12 mouse cellular contexts compared by ENCODE assay signal in genomic region chr14:59646826-59647697, GRCm38 (mm10). TPM values are rescaled to one million over a fixed set of nuclear protein-coding genes. Genes with fewer than 3 reads are reported as not detected.
DNase-seq lines count a peak whose midpoint lies in the region; ATAC-seq lines count a peak whose summit lies in the region.
"Had no signal": no experiment of that assay in that cellular context is flagged by ENCODE, and none has a peak within 500 bp of the region (broad histone marks: within the 10 kb centered on the region; RNA-seq: fewer than 3 reads in every experiment).

No protein-coding gene starts in this region.

- H3K27ac ChIP-seq in intestine, embryonic 14.5 days (ENCODE audit: low read depth) = no peak overlapping the region
- H3K27ac ChIP-seq in intestine, embryonic 15.5 days = no peak overlapping the region
- H3K27ac ChIP-seq in limb, embryonic 13.5 days = peak overlapping the region; percentile 40; the same call in 1 of the 2 replicates
- H3K27ac ChIP-seq: forebrain, embryonic 13.5 days; left cerebral cortex, adult 2 months; midbrain, embryonic 12.5 days had no signal

- 0 out of 2 replicates have a peak, but pooled peaks have one; percentile 5 for ATAC-seq in intestine, embryonic 14.5 days (replicated peaks; ENCODE audit: low FRiP score, low TSS enrichment, low read depth)
- ATAC-seq in intestine, embryonic 15.5 days = no peak
- peak; percentile 52; the same call in 1 of the 2 replicates for ATAC-seq in limb, embryonic 13.5 days (ENCODE audit: low FRiP score, low read depth)
- ATAC-seq: forebrain, embryonic 13.5 days; inflammation-experienced regulatory T-cells, adult 6 months had no signal

- DNase-seq in intestine, embryonic 14.5 days (ENCODE audit: low spot score) = no peak
- DNase-seq in R1 (ENCODE audit: low read depth, low spot score) = peak; percentile 27
- DNase-seq in adrenal gland, postnatal 10 days = peak; percentile 50
- no peak for DNase-seq in layer of hippocampus, postnatal 25 days (ENCODE audit: extremely low spot score in 1 of 2, low spot score in 1 of 2)
- DNase-seq in cerebellum, postnatal 25 days = no peak
- no peak for DNase-seq in frontal cortex, postnatal 25 days (ENCODE audit: low spot score in 2 of 2)

- no peak overlapping the region for H3K4me3 ChIP-seq in intestine, embryonic 14.5 days (ENCODE audit: low read depth, low read length)
- H3K4me3 ChIP-seq in intestine, embryonic 15.5 days (replicated peaks) = no peak overlapping the region
- no peak overlapping the region for H3K4me3 ChIP-seq in limb, embryonic 13.5 days
- H3K4me3 ChIP-seq: forebrain, embryonic 13.5 days; left cerebral cortex, adult 2 months; midbrain, embryonic 12.5 days had no signal

- no peaks in the 10 kb centered on the region for H3K27me3 ChIP-seq in intestine, embryonic 14.5 days (replicated peaks; ENCODE audit: control insufficient read depth, insufficient read depth, low read length)
- H3K27me3 ChIP-seq in intestine, embryonic 15.5 days (replicated peaks) = no peaks in the 10 kb centered on the region
- no peaks in the 10 kb centered on the region for H3K27me3 ChIP-seq in limb, embryonic 13.5 days
- H3K27me3 ChIP-seq: forebrain, embryonic 13.5 days; midbrain, embryonic 12.5 days had no signal

- H3K4me2 ChIP-seq in intestine, embryonic 14.5 days (ENCODE audit: low read length) = no peak overlapping the region
- no peak overlapping the region for H3K4me2 ChIP-seq in intestine, embryonic 15.5 days (replicated peaks)
- H3K4me2 ChIP-seq in limb, embryonic 13.5 days (replicated peaks) = no peak overlapping the region
- H3K4me2 ChIP-seq: forebrain, embryonic 13.5 days; midbrain, embryonic 12.5 days had no signal

- H3K36me3 ChIP-seq in intestine, embryonic 14.5 days (ENCODE audit: control insufficient read depth, insufficient read depth, low read length) = no peaks in the 10 kb centered on the region
- H3K36me3 ChIP-seq in intestine, embryonic 15.5 days = no peaks in the 10 kb centered on the region
- no peaks in the 10 kb centered on the region for H3K36me3 ChIP-seq in limb, embryonic 13.5 days
- H3K36me3 ChIP-seq: midbrain, embryonic 12.5 days had no signal

- 0 out of 2 replicates have a peak, but pooled peaks cover 3% of the 10 kb centered on the region for H3K4me1 ChIP-seq in intestine, embryonic 14.5 days (replicated peaks; ENCODE audit: control insufficient read depth, insufficient read depth, low read length)
- H3K4me1 ChIP-seq in intestine, embryonic 15.5 days (replicated peaks) = peaks cover 2% of the 10 kb centered on the region; the same call in 1 of the 2 replicates
- peaks cover 29% of the 10 kb centered on the region for H3K4me1 ChIP-seq in limb, embryonic 13.5 days

- no peak overlapping the region for H3K9ac ChIP-seq in intestine, embryonic 14.5 days (ENCODE audit: low read length)
- no peak overlapping the region for H3K9ac ChIP-seq in intestine, embryonic 15.5 days
- H3K9ac ChIP-seq in limb, embryonic 13.5 days = no peak overlapping the region
- H3K9ac ChIP-seq: forebrain, embryonic 13.5 days; midbrain, embryonic 12.5 days had no signal

- H3K9me3 ChIP-seq in intestine, embryonic 14.5 days (ENCODE audit: control insufficient read depth, low read length) = no peaks in the 10 kb centered on the region
- H3K9me3 ChIP-seq in intestine, embryonic 15.5 days = no peaks in the 10 kb centered on the region
- H3K9me3 ChIP-seq in limb, embryonic 13.5 days = no peaks in the 10 kb centered on the region
- H3K9me3 ChIP-seq: forebrain, embryonic 13.5 days; midbrain, embryonic 12.5 days had no signal

- 66% methylated on average over 16 of the region's 16 CpGs for WGBS in intestine, embryonic 14.5 days
- 61% methylated on average over 16 of the region's 16 CpGs for WGBS in intestine, embryonic 15.5 days
- WGBS in limb, embryonic 13.5 days = 47% methylated on average over 16 of the region's 16 CpGs

RNA-seq across cellular contexts. Expression of gene Shisa2, which starts 22.0 kb away (rescaled TPM):
- 16.0 and 18.0 TPM in 2 replicates for polyA plus RNA-seq in intestine, embryonic 14.5 days (2014; fragmentation: Nextera tagmentation; extraction: Ambion mirVana)
- 9.7 and 10.6 TPM in 2 replicates for polyA plus RNA-seq in intestine, embryonic 15.5 days (2015; fragmentation: Nextera tagmentation; extraction: Ambion mirVana)
- total RNA-seq in adrenal gland, postnatal 10 days (2021) = 10 to 100 TPM in 1 of 2 experiments, 1 to 10 TPM in 1; 4.3 to 11.7 TPM
- polyA plus RNA-seq in limb, embryonic 13.5 days (2015; fragmentation: Nextera tagmentation; extraction: Ambion mirVana) = 46.6 and 54.2 TPM in 2 replicates
- 1 to 10 TPM; 3.1 to 4.5 TPM for total RNA-seq in layer of hippocampus, postnatal 25 days (2021)
- polyA plus RNA-seq: inflammation-experienced regulatory T-cells, adult 6 months had no signal

RNA-seq across cellular contexts. Expression of gene Cdadc1, which starts 49.3 kb away (rescaled TPM):
- 31.4 and 38.8 TPM in 2 replicates for polyA plus RNA-seq in intestine, embryonic 14.5 days (2014; fragmentation: Nextera tagmentation; extraction: Ambion mirVana)
- 31.0 and 31.4 TPM in 2 replicates for polyA plus RNA-seq in intestine, embryonic 15.5 days (2015; fragmentation: Nextera tagmentation; extraction: Ambion mirVana)
- total RNA-seq in adrenal gland, postnatal 10 days (2021) = 10 to 100 TPM; 59.4 to 61.1 TPM
- 35.0 and 35.1 TPM in 2 replicates for polyA plus RNA-seq in limb, embryonic 13.5 days (2015; fragmentation: Nextera tagmentation; extraction: Ambion mirVana)
- total RNA-seq in layer of hippocampus, postnatal 25 days (2021) = 10 to 100 TPM; 65.0 to 67.0 TPM

Comparison
In these comparisons a context has a peak if more than half of its experiments do, and no peak if none do; other contexts are left out.
1. DNase-seq: peak in R1 (single experiment) and adrenal gland, postnatal 10 days (single experiment); none in intestine, embryonic 14.5 days (single experiment), layer of hippocampus, postnatal 25 days (0 of 2), cerebellum, postnatal 25 days (0 of 2) and frontal cortex, postnatal 25 days (0 of 2).